Mouse (Mus musculus) testis, adult 2 months (tissue): ENCODE measurements around the gene Zdhhc25. TPM values are rescaled to one million over a fixed set of nuclear protein-coding genes. Genes with fewer than 3 reads are reported as not detected.

Source experiments
- H3K27ac ChIP-seq: fragments of 200-500 bp; 2 replicates; pipeline ENCODE4 v1.5.1; 2012; ENCODE audit warnings: low read depth, low read length; ENCODE audit not compliant: control insufficient read depth, insufficient read depth
- H3K27me3 ChIP-seq: fragments of 200-500 bp; 2 replicates; pipeline ENCODE4 v1.6.1; 2012; ENCODE audit warnings: mild to moderate bottlenecking, low read length, moderate library complexity; ENCODE audit not compliant: control insufficient read depth, insufficient read depth
- H3K36me3 ChIP-seq: fragments of 200-500 bp; 2 replicates; pipeline ENCODE4 v1.6.1; 2012; ENCODE audit warnings: mild to moderate bottlenecking, low read length; ENCODE audit not compliant: control insufficient read depth, insufficient read depth
- H3K4me1 ChIP-seq: fragments of 200-500 bp; 2 replicates; pipeline ENCODE4 v1.6.1; 2012; ENCODE audit warnings: low read length; ENCODE audit not compliant: control insufficient read depth, insufficient read depth
- H3K4me3 ChIP-seq: fragments of 200-500 bp; 2 replicates; pipeline ENCODE4 v1.5.1; 2012; ENCODE audit warnings: low read depth, mild to moderate bottlenecking, low read length, moderate library complexity, mixed read lengths; ENCODE audit not compliant: control insufficient read depth
- CTCF ChIP-seq: fragments of 200-500 bp; IDR thresholded peaks from 2 replicates; pipeline ENCODE4 v1.5.1; 2012; ENCODE audit warnings: low read depth, mild to moderate bottlenecking, inconsistent platforms, low read length, moderate library complexity; ENCODE audit not compliant: control insufficient read depth, insufficient read depth, insufficient replicate concordance
- POLR2A ChIP-seq: fragments of 200-500 bp; IDR thresholded peaks from 2 replicates; pipeline ENCODE4 v1.6.1; 2012; ENCODE audit warnings: low read depth, mild to moderate bottlenecking, inconsistent platforms, low read length, moderate library complexity; ENCODE audit not compliant: control insufficient read depth
- polyA plus RNA-seq: library from polyadenylated mRNA; depleted of rRNA; stranded (reverse); fragments of >200 nt; gene quantifications from 2 replicates; pipeline ENCODE4 v1.2.3, GENCODE M21; 2012

Zdhhc25 gene
- polyA plus RNA-seq, 1 experiment, result 241 TPM

- H3K36me3 ChIP-seq, result no peaks in the 10 kb centered on the region
- H3K27ac ChIP-seq, result no peak overlapping the region
- H3K27me3 ChIP-seq, result no peaks in the 10 kb centered on the region
- no peaks in the 10 kb centered on the region for H3K4me1 ChIP-seq
- TF ChIP-seq CTCF (no peak), POLR2A (no peak)
- no peak overlapping the region for H3K4me3 ChIP-seq
These were observed 29.4 kb upstream of the Zdhhc25 start for GRCm38 (mm10) chr15:88570697-88571096.

- TF ChIP-seq CTCF (no peak), POLR2A (no peak)
These were observed 20.6 kb upstream of the Zdhhc25 start for GRCm38 (mm10) chr15:88579461-88579860.

GRCm38 (mm10) chr15:88602496-88602895, 2.4 kb downstream of the Zdhhc25 start:
- no peak overlapping the region for H3K27ac ChIP-seq
- H3K4me1 ChIP-seq, result no peaks in the 10 kb centered on the region
- H3K4me3 ChIP-seq, result peak overlapping the region; percentile 74
- H3K27me3 ChIP-seq, result no peaks in the 10 kb centered on the region
- no peaks in the 10 kb centered on the region for H3K36me3 ChIP-seq
- TF ChIP-seq POLR2A (no peak), CTCF (no peak)

More at GRCm38 (mm10) chr15:88579461-88579860, 20.6 kb upstream of the Zdhhc25 start:
- Histone ChIP-seq H3K27ac (no peak overlapping the region), H3K27me3 (no peaks in the 10 kb centered on the region), H3K36me3 (no peaks in the 10 kb centered on the region), H3K4me1 (no peaks in the 10 kb centered on the region), H3K4me3 (no peak overlapping the region)

- no peak overlapping the region for H3K27ac ChIP-seq
- H3K27me3 ChIP-seq, result no peaks in the 10 kb centered on the region
- H3K4me3 ChIP-seq, result peak overlapping the region; percentile 66
- no peaks in the 10 kb centered on the region for H3K36me3 ChIP-seq
- H3K4me1 ChIP-seq, result no peaks in the 10 kb centered on the region
- TF ChIP-seq CTCF (no peak), POLR2A (no peak)
These were observed 3.1 kb downstream of the Zdhhc25 start for GRCm38 (mm10) chr15:88603091-88603732.

GRCm38 (mm10) chr15:88603733-88604119, 3.6 kb downstream of the Zdhhc25 start:
- H3K36me3 ChIP-seq, result no peaks in the 10 kb centered on the region
- H3K27ac ChIP-seq, result no peak overlapping the region
- TF ChIP-seq CTCF, result no peak
- no peak for TF ChIP-seq POLR2A
- no peaks in the 10 kb centered on the region for H3K27me3 ChIP-seq
- no peaks in the 10 kb centered on the region for H3K4me1 ChIP-seq
- H3K4me3 ChIP-seq, result peak overlapping the region; percentile 66

GRCm38 (mm10) chr15:88604669-88605414, 4.7 kb downstream of the Zdhhc25 start:
- Histone ChIP-seq H3K4me1 (no peaks in the 10 kb centered on the region), H3K27me3 (no peaks in the 10 kb centered on the region), H3K27ac (no peak overlapping the region), H3K4me3 (no peak overlapping the region), H3K36me3 (no peaks in the 10 kb centered on the region)
- TF ChIP-seq POLR2A (no peak), CTCF (no peak)

GRCm38 (mm10) chr15:88605415-88605785, 5.3 kb downstream of the Zdhhc25 start:
- Histone ChIP-seq H3K27ac (no peak overlapping the region), H3K27me3 (no peaks in the 10 kb centered on the region), H3K4me3 (no peak overlapping the region), H3K4me1 (no peaks in the 10 kb centered on the region), H3K36me3 (no peaks in the 10 kb centered on the region)
- no peak for TF ChIP-seq POLR2A
- no peak for TF ChIP-seq CTCF
